Mouse (Mus musculus) right cerebral cortex, adult 2 months (tissue): Measurements from ENCODE around the gene Vmn1r29.
"Not testable (repeated sequence)": the region's sequence is repeated elsewhere in the genome, so short reads cannot be mapped to it uniquely, and the experiment has no call there.

Experiments
- DNase-seq, 2 experiments: peaks; one replicate each; pipeline ENCODE4 v3.0.0; 2021 to 2022; ENCODE audit warnings: low spot score in 2 of 2

The Vmn1r29 gene

GRCm38 (mm10) chr6:58301249-58301648 is at the start of gene Vmn1r29:
Gene Vmn1r29 (plus strand): TSS chr6:58301549.
- no peak for DNase-seq

GRCm38 (mm10) chr6:58261737-58262136 is 39.6 kb upstream of the Vmn1r29 start, which contains the start of gene Vmn1r28:
Gene Vmn1r28 (plus strand): TSS chr6:58262037.
- DNase-seq = no peak

- DNase-seq = not testable (repeated sequence)
Measured at GRCm38 (mm10) chr6:58279661-58280060, 21.7 kb upstream of the Vmn1r29 start.

- no peak for DNase-seq
Measured at GRCm38 (mm10) chr6:58292201-58292600, 9.1 kb upstream of the Vmn1r29 start.

GRCm38 (mm10) chr6:58298511-58298910 is 2.8 kb upstream of the Vmn1r29 start:
- DNase-seq = not testable (repeated sequence)

GRCm38 (mm10) chr6:58330686-58331085 is 29.3 kb downstream of the Vmn1r29 start:
- not testable (repeated sequence) for DNase-seq
